In genomic region chr3:92470111-92470510, GRCm38 (mm10) we compare ENCODE assay signal across 33 mouse cellular contexts. TPM values are rescaled to one million over a fixed set of nuclear protein-coding genes. Genes with fewer than 3 reads are reported as not detected.
"Had no signal": no experiment of that assay in that cellular context is flagged by ENCODE, and none has a peak within 500 bp of the region (broad histone marks: within the 10 kb centered on the region; RNA-seq: fewer than 3 reads in every experiment).

No protein-coding gene starts in this region.

- H3K9ac ChIP-seq: embryonic facial prominence, embryonic 12.5 days; embryonic facial prominence, embryonic 13.5 days; embryonic facial prominence, embryonic 15.5 days; forebrain, embryonic 12.5 days; forebrain, embryonic 13.5 days; forebrain, embryonic 15.5 days; forebrain, postnatal 0 days had no signal

- DNase-seq: cerebellum, adult 9-10 months; cerebellum, adult 9-11 months; cerebellum, postnatal 10 days; cerebellum, postnatal 14 days; cerebellum, postnatal 25 days; cerebellum, postnatal 36 days; embryo, embryonic 11 days; forebrain, postnatal 0 days; gastrocnemius, adult 2 months; gastrocnemius, postnatal 10 days; gastrocnemius, postnatal 14 days; gastrocnemius, postnatal 25 days; gastrocnemius, postnatal 36 days; heart, adult 11 months; heart, adult 18-20 months; heart, adult 2 months had no signal

- H3K27me3 ChIP-seq: embryonic facial prominence, embryonic 12.5 days; embryonic facial prominence, embryonic 13.5 days; embryonic facial prominence, embryonic 15.5 days; forebrain, embryonic 12.5 days; forebrain, embryonic 13.5 days; forebrain, embryonic 15.5 days had no signal

- H3K36me3 ChIP-seq: embryonic facial prominence, embryonic 10.5 days; embryonic facial prominence, embryonic 12.5 days; embryonic facial prominence, embryonic 13.5 days; embryonic facial prominence, embryonic 15.5 days; forebrain, embryonic 10.5 days; forebrain, embryonic 12.5 days; forebrain, embryonic 15.5 days had no signal

- H3K9me3 ChIP-seq: embryonic facial prominence, embryonic 10.5 days; embryonic facial prominence, embryonic 12.5 days; embryonic facial prominence, embryonic 13.5 days; embryonic facial prominence, embryonic 15.5 days; forebrain, embryonic 10.5 days; forebrain, embryonic 12.5 days; forebrain, embryonic 13.5 days; forebrain, embryonic 15.5 days had no signal

- H3K4me2 ChIP-seq: embryonic facial prominence, embryonic 12.5 days; embryonic facial prominence, embryonic 13.5 days; embryonic facial prominence, embryonic 15.5 days; forebrain, embryonic 12.5 days; forebrain, embryonic 13.5 days; forebrain, embryonic 15.5 days had no signal

- H3K27ac ChIP-seq: embryonic facial prominence, embryonic 10.5 days; embryonic facial prominence, embryonic 12.5 days; embryonic facial prominence, embryonic 13.5 days; embryonic facial prominence, embryonic 15.5 days; forebrain, embryonic 10.5 days; forebrain, embryonic 12.5 days; forebrain, embryonic 13.5 days; forebrain, embryonic 15.5 days; gastrocnemius, adult 2 months; heart, adult 2 months had no signal

- H3K4me3 ChIP-seq: embryonic facial prominence, embryonic 10.5 days; embryonic facial prominence, embryonic 12.5 days; embryonic facial prominence, embryonic 13.5 days; embryonic facial prominence, embryonic 15.5 days; erythroblast, embryonic 14.5 days; forebrain, embryonic 10.5 days; forebrain, embryonic 12.5 days; forebrain, embryonic 13.5 days; forebrain, embryonic 15.5 days; gastrocnemius, adult 2 months; heart, adult 2 months had no signal

- ATAC-seq: forebrain, embryonic 13.5 days; forebrain, embryonic 14.5 days; forebrain, embryonic 15.5 days; forebrain, embryonic 16.5 days; forebrain, postnatal 0 days had no signal

- H3K4me1 ChIP-seq: embryonic facial prominence, embryonic 10.5 days; embryonic facial prominence, embryonic 12.5 days; embryonic facial prominence, embryonic 13.5 days; embryonic facial prominence, embryonic 15.5 days; forebrain, embryonic 12.5 days; forebrain, embryonic 13.5 days; forebrain, embryonic 15.5 days had no signal

RNA-seq across cellular contexts. Expression of gene Sprr3, which starts 11.6 kb away (rescaled TPM):
- polyA plus RNA-seq: cortical plate, adult 2 months; embryonic facial prominence, embryonic 10.5 days; embryonic facial prominence, embryonic 11.5 days; embryonic facial prominence, embryonic 12.5 days; embryonic facial prominence, embryonic 13.5 days; erythroblast, embryonic 14.5 days; forebrain, embryonic 10.5 days; forebrain, embryonic 11.5 days; forebrain, embryonic 12.5 days; forebrain, embryonic 13.5 days; forebrain, embryonic 14.5 days; forebrain, embryonic 15.5 days; forebrain, embryonic 16.5 days; forebrain, postnatal 0 days; frontal cortex, adult 2 months; gonadal fat pad, adult 2 months; heart, adult 2 months had no signal

RNA-seq across cellular contexts. Expression of gene Sprr1a, which starts 15.6 kb away (rescaled TPM):
- polyA plus RNA-seq: embryonic facial prominence, embryonic 10.5 days; erythroblast, embryonic 14.5 days; forebrain, embryonic 10.5 days; forebrain, embryonic 11.5 days; forebrain, embryonic 12.5 days; forebrain, embryonic 13.5 days; forebrain, embryonic 14.5 days; forebrain, embryonic 15.5 days; forebrain, embryonic 16.5 days; forebrain, postnatal 0 days had no signal

RNA-seq across cellular contexts. Expression of gene Sprr4, which starts 30.2 kb away (rescaled TPM):
- polyA plus RNA-seq: cortical plate, adult 2 months; embryonic facial prominence, embryonic 10.5 days; embryonic facial prominence, embryonic 11.5 days; embryonic facial prominence, embryonic 12.5 days; embryonic facial prominence, embryonic 13.5 days; embryonic facial prominence, embryonic 14.5 days; erythroblast, embryonic 14.5 days; forebrain, embryonic 10.5 days; forebrain, embryonic 11.5 days; forebrain, embryonic 12.5 days; forebrain, embryonic 13.5 days; forebrain, embryonic 14.5 days; forebrain, embryonic 15.5 days; forebrain, embryonic 16.5 days; forebrain, postnatal 0 days; frontal cortex, adult 2 months; gonadal fat pad, adult 2 months; heart, adult 2 months had no signal

RNA-seq across cellular contexts. Expression of gene Sprr1b, which starts 31.5 kb away (rescaled TPM):
- polyA plus RNA-seq: cortical plate, adult 2 months; embryonic facial prominence, embryonic 10.5 days; embryonic facial prominence, embryonic 11.5 days; embryonic facial prominence, embryonic 12.5 days; erythroblast, embryonic 14.5 days; forebrain, embryonic 10.5 days; forebrain, embryonic 11.5 days; forebrain, embryonic 12.5 days; forebrain, embryonic 13.5 days; forebrain, embryonic 14.5 days; forebrain, embryonic 15.5 days; forebrain, embryonic 16.5 days; forebrain, postnatal 0 days; frontal cortex, adult 2 months; gonadal fat pad, adult 2 months; heart, adult 2 months had no signal

RNA-seq across cellular contexts. Expression of gene Sprr2k, which starts 37.7 kb away (rescaled TPM):
- polyA plus RNA-seq: cortical plate, adult 2 months; embryonic facial prominence, embryonic 10.5 days; embryonic facial prominence, embryonic 11.5 days; embryonic facial prominence, embryonic 12.5 days; embryonic facial prominence, embryonic 13.5 days; erythroblast, embryonic 14.5 days; forebrain, embryonic 10.5 days; forebrain, embryonic 11.5 days; forebrain, embryonic 12.5 days; forebrain, embryonic 13.5 days; forebrain, embryonic 14.5 days; forebrain, embryonic 15.5 days; forebrain, embryonic 16.5 days; forebrain, postnatal 0 days; frontal cortex, adult 2 months; gonadal fat pad, adult 2 months; heart, adult 2 months had no signal
